Mouse (Mus musculus) MEL-GATA-1-ER (cell line): ENCODE measurements at regions not wholly inside any gene's neighbourhood (a gene's known extent, or its start where the extent isn't known, plus 50 kb on each side); places are given as distances from the start of the nearest gene placed in this dataset.

Experiments used
- DNase-seq: peaks from one replicate; pipeline ENCODE4 v3.0.0-alpha.2; 2012; ENCODE audit warnings: low read depth; ENCODE audit errors: extremely low read depth

GRCm38 (mm10) chrX:11647527-11647836 is 319.9 kb downstream of the H2al1j start:
- no peak for DNase-seq

DNA sequence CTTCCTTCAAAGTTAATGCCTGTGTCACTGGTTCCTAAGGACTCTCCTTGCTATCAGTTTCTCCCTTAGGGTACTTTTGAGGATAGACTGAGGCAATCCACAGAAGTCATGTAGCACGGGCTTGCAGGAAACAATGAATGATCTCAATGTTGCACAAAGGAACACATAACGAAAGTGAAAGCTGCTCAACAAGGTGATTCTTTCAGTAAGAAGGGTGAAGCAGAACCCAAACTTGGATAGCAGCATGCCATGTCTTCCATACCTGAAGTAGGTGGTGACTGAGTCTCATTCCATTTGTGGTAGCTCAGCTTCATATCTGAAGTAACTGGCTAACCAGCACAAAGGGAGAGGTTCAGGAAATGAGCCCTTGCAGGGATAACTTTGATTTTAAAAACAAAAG is 325.7 kb downstream of the H2al1j start:
- no peak for DNase-seq

GRCm38 (mm10) chrX:11654976-11655375 is 327.4 kb downstream of the H2al1j start:
- DNase-seq = no peak

GRCm38 (mm10) chrX:11655466-11655865 is 327.8 kb downstream of the H2al1j start:
- no peak for DNase-seq

- no peak for DNase-seq
These were observed 330.1 kb downstream of the H2al1j start for GRCm38 (mm10) chrX:11657606-11658254.

DNA sequence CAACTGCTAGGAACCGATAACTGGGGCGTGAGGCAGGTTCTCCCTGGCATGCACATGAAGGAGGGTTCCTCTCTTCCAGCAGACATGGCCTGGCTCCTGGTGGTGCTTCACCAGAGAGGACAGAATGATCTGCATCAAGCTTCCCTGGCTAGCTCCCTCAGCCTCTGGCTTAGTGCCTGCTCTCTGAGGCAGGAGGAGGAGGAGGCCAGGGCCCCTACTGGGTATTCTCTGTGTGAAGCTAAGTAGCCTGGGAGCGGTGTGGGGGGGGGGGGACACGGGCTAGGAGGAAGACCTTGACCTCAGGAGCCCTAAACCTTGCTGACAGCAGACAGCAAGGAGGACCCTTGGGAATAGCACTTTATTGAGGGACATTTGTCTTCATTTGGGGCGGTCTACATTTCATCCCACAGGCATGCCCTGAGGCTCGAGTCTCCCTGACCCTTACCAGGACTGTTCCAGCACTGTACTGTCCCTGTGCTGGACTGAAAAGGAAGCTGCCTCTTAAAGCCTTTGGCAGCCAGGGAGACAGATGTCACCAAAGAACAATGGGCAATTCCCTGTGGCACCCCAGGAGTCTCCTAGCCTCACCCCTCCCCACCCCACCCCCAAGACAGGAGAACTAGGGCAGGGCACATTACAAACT is 335.7 kb downstream of the H2al1j start:
- DNase-seq = no peak

GRCm38 (mm10) chrX:11664330-11665061 is 336.9 kb downstream of the H2al1j start:
- DNase-seq = no peak

GRCm38 (mm10) chrX:11665077-11665974 is 337.7 kb downstream of the H2al1j start:
- no peak for DNase-seq

GRCm38 (mm10) chrX:11666517-11666916 is 338.9 kb downstream of the H2al1j start:
- no peak for DNase-seq

DNA sequence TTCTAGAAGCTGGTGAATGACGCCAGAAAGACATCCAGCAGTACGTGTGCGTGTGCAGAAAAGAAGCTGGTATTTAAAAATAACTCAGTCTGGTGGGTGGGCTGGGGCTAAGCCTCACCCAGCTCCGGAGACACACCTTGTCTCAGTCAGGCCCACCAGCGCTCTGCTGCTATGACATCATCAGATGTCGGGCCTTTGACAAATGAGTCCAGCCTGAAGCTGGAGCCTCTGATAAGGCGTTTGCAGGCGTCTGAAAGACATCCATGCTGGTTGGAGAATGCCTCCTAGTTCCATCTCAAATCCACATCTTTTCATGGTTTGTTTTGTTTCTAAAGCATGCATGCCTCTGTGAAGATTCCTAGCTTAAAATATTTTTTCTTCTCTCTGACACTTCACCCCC is 344.2 kb downstream of the H2al1j start:
- no peak for DNase-seq

DNA sequence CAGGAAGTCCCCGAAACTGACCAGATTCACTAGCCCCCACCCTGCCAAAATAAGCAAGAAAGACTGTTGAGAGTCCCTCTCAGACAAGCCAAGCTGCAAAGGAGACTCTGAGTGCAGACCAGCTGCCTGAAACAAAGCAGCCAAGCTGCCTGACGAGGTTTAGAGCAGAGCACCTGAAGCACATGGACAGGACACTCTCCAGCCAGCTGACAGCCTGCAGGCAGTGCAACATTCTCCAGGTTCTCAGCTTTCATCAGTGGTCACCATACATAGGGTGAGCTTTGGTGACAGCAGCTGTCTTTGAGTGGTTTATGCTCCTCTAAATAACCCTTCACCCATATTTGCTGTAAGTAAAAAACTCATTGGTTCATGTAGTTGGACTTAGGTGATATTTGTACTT is 350.5 kb downstream of the H2al1j start:
- no peak for DNase-seq

GRCm38 (mm10) chrX:11681274-11681673 is 353.7 kb downstream of the H2al1j start:
- no peak for DNase-seq

DNA sequence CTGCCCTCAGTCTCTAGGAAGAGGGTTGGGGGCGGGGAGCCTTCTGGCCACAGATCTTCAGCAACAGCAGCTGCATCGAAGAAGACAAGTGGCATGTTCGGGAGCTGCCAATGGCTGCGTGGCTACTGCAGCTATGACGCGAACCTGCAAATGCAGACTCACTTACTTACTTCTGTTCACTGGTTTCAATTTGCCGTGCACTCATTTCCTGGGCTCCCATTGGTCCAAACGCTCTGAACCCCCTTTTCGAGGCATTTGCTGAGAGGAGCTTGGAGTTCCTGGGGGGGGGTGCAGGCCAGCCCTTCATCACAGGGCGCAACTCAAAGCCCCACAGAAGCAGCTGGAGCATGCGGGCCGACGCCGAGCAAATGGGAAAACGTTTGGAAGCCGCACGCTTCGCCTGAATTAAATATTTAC is 362.4 kb downstream of the H2al1j start:
- DNase-seq = peak; percentile 70

- DNase-seq = no peak
These were observed 362.8 kb downstream of the H2al1j start for GRCm38 (mm10) chrX:11690446-11690845.

DNA sequence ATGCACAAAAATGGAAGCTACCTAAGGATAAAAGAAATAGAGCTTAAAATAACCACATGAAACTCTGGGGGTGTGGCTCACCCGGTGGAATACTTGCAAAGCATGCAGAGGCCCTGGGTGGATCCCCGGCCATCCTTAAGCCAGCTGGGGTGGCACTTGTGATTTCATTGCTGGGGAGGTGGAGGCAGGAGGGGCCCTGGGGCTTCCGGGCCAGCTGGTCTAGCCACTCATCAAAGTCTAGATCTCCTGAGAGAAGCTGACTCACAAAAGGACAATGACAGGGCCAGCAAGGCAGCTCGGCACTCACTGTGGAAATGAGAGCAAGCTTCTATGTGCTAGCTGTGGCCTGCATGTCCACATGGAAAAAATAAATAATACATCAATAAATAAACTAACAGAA is 363.4 kb downstream of the H2al1j start:
- DNase-seq = no peak

DNA sequence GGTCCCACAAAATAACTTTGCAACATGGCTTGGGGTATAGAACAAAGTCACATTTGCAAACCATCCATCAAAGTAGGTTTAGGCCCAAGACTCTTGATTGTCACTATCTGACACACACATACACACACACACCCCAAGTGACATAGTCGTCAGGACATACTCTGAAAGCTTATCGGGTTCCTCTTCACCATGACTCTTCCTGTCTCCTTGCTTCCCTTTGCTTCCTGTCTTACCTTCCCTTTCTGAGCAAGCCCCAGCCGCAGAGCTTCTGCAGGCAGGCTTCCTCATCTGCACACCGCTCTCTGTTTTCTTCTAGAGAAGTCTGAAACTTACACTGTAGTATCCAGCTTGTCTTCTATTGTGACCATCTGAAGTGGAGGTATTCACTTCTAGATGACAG is 368.9 kb downstream of the H2al1j start:
- peak; percentile 98 for DNase-seq

- DNase-seq = peak; percentile 81
These were observed 373.5 kb downstream of the H2al1j start for GRCm38 (mm10) chrX:11701095-11701494.

- no peak for DNase-seq
These were observed 378.4 kb downstream of the H2al1j start for GRCm38 (mm10) chrX:11705851-11706557.

DNA sequence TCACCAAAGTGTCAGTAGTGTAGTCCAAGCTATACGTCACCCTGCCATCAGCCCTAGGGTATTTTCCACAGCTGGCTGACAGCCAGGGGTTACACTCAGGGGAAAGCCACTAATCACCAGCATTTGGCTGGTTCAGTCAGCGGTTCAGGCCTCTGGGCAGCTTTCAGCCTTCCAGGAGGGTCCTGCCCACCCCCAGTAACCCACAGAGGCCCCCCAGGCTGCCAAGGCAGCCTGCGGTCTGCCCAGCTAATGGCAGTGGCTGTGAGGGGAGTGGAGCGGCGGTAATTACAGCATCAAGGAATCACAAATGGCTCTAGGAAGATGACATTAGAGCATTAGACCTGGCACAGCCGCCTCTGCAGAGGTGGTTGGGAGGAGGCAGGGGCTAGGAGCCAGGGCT is 379.7 kb downstream of the H2al1j start:
- no peak for DNase-seq

DNA sequence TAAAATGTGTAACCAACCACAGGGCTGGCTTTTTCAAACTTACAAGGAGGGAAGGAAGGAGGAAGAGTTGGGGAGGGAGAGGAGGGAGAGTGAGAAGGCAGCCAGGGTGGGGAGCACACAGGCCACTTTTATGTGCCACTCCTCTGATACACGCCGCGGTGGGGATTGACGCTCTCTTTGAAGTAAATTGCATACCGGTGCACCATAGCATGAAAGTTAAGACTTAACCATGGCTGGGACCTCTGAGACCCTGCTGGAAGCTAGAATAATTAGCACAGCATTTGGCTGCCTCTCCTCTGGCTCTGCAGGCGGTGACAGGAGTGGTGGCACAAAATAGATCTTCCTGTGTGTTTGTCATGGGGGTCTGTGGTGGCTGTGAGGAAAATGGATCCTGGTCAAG is 380.7 kb downstream of the H2al1j start:
- DNase-seq = no peak

GRCm38 (mm10) chrX:11709326-11709725 is 381.7 kb downstream of the H2al1j start:
- DNase-seq = no peak
